Mouse (Mus musculus) liver, embryonic 15.5 days (tissue): ENCODE data around the gene Trim69. TPM values are rescaled to one million over a fixed set of nuclear protein-coding genes. Genes with fewer than 3 reads are reported as not detected.

Experiments used
- ATAC-seq: fragments of 200-750 bp; cut with Nextera tagmentation; 2 replicates; pipeline ENCODE4 v1.8.0; 2017; ENCODE audit warnings: moderate number of reproducible peaks, mild to moderate bottlenecking, moderate library complexity; ENCODE audit not compliant: insufficient read depth
- H3K27ac ChIP-seq: fragments of 300-500 bp; sonication (generic); replicated peaks from 2 replicates; pipeline ENCODE4 v1.5.1; 2015; ENCODE audit warnings: mild to moderate bottlenecking, inconsistent platforms
- H3K27me3 ChIP-seq: fragments of 300-500 bp; sonication (generic); 2 replicates; pipeline ENCODE4 v1.6.1; 2015; ENCODE audit warnings: mild to moderate bottlenecking, inconsistent platforms
- H3K36me3 ChIP-seq: fragments of 300-500 bp; sonication (generic); replicated peaks from 2 replicates; pipeline ENCODE4 v1.6.1; 2015; ENCODE audit warnings: moderate library complexity, mild to moderate bottlenecking, inconsistent platforms
- H3K4me1 ChIP-seq: fragments of 300-500 bp; sonication (generic); replicated peaks from 2 replicates; pipeline ENCODE4 v1.6.1; 2015; ENCODE audit warnings: inconsistent platforms
- H3K4me2 ChIP-seq: fragments of 300-500 bp; sonication (generic); 2 replicates; pipeline ENCODE4 v1.6.1; 2015; ENCODE audit warnings: moderate library complexity, mild to moderate bottlenecking, inconsistent platforms
- H3K4me3 ChIP-seq: fragments of 300-500 bp; sonication (generic); replicated peaks from 2 replicates; pipeline ENCODE4 v1.5.1; 2015; ENCODE audit warnings: mild to moderate bottlenecking, inconsistent platforms
- H3K9ac ChIP-seq: fragments of 300-500 bp; sonication (generic); 2 replicates; pipeline ENCODE4 v1.6.1; 2015; ENCODE audit warnings: moderate library complexity, mild to moderate bottlenecking, inconsistent platforms
- H3K9me3 ChIP-seq: fragments of 300-500 bp; sonication (generic); replicated peaks from 2 replicates; pipeline ENCODE4 v1.6.1; 2016; ENCODE audit warnings: inconsistent platforms
- WGBS: fragments of 180-500 bp; shearing (Covaris S2); methylation state at CpG from one replicate; pipeline ENCODE4 v1.1.7; 2015; ENCODE audit warnings: mixed read lengths; ENCODE audit not compliant: insufficient replicate concordance; 5-methylcytosine and 5-hydroxymethylcytosine counted together
- polyA plus RNA-seq: library from polyadenylated mRNA; unstranded; fragments of >200 nt; fragmentation: Nextera tagmentation; extraction: Ambion mirVana; gene quantifications from 2 replicates; pipeline ENCODE4 v1.2.1, GENCODE M21; 2015

Trim69 gene
- polyA plus RNA-seq, 1 experiment from 2014 or later, result not detected

DNA sequence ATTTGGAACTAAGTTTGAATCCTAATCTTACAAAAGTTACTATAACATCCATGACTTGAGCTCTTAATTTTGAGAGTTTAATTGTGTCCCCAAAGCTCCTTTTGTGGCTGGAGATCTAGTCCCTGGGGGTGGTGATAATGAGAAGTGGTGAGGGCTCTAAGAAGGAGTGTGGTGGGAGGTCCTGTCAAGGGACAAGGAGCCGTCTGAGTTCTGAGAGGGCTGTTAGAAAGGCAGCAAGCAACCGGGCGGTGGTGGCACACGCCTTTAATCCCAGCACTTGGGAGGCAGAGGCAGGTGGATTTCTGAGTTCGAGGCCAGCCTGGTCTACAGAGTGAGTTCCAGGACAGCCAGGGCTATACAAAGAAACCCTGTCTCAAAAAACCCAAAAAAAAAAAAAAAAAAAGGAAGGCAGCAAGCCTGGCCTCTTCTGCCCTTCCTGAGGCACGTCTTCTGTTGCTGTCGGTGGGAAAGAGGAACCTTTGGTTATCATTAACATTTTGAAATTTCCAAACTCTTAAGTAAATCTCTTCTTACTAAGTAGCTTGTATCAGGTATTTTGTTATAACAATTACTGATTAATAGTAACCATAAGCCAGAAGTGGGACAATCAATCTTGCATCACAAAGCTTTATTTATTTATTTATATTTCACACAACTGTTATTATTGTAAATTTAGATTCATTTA is 6.7 kb upstream of the Trim69 start:
- Histone ChIP-seq H3K36me3 (peaks cover 23% of the 10 kb centered on the region), H3K9ac (no peak overlapping the region), H3K9me3 (no peaks in the 10 kb centered on the region), H3K4me1 (peaks cover 52% of the 10 kb centered on the region), H3K27me3 (no peaks in the 10 kb centered on the region), H3K27ac (0 out of 2 replicates have a peak overlapping the region, but pooled peaks have one; percentile 22), H3K4me3 (no peak overlapping the region), H3K4me2 (no peak overlapping the region)
- 37% methylated on average over 7 of the region's 7 CpGs for WGBS
- ATAC-seq, result no peak

DNA sequence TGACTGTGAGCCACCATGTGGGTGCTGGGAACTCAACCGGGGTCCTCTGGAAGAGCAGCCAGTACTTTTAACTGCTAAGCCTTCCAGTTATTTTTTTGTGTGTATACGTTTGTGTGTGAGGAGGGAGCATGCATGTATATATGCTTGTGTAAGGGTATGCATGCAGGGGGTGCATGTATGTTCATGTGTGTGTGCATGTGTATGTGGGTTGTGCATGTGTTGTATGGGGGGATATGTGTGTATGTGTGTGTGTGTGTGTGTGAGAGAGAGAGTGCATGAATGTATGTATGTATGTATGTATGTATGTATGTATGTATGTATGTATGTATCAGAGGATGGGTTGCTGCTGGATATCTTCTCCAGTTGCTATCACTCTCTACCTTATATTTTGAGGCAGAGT is 6.0 kb upstream of the Trim69 start:
- no peak for ATAC-seq
- H3K9ac ChIP-seq, result no peak overlapping the region
- no peaks in the 10 kb centered on the region for H3K27me3 ChIP-seq
- H3K4me1 ChIP-seq, result peaks cover 49% of the 10 kb centered on the region
- no peaks in the 10 kb centered on the region for H3K9me3 ChIP-seq
- H3K27ac ChIP-seq, result no peak overlapping the region
- WGBS, result 77% methylated on average over 2 of the region's 2 CpGs
- H3K36me3 ChIP-seq, result peaks cover 23% of the 10 kb centered on the region
- no peak overlapping the region for H3K4me2 ChIP-seq
- no peak overlapping the region for H3K4me3 ChIP-seq

DNA sequence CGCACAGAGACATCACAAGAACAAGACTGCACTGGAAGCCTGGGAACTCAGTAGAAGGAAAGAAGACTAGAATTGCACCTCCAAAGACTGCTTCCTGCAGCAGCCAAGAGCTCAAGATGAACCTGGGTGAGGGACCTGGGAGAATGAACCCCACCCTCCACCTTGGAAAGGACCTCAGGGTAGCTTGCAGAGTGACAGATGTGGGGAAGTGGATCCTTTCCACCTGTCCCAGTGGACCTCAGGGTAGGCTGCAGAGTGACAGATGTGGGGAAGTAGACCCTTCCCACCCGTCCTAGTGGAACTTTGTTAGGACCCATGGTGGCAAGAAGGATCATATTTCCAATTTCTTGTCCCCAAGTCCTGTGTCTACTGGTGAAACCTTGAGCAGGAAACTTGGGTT is 5.2 kb upstream of the Trim69 start:
- ATAC-seq, result no peak
- 60% methylated on average over 2 of the region's 2 CpGs for WGBS
- Histone ChIP-seq H3K36me3 (peaks cover 23% of the 10 kb centered on the region), H3K4me1 (peaks cover 46% of the 10 kb centered on the region), H3K4me2 (no peak overlapping the region), H3K4me3 (no peak overlapping the region), H3K9ac (no peak overlapping the region), H3K9me3 (no peaks in the 10 kb centered on the region), H3K27me3 (no peaks in the 10 kb centered on the region), H3K27ac (peak overlapping the region; percentile 20; the same call in 1 of the 2 replicates)

DNA sequence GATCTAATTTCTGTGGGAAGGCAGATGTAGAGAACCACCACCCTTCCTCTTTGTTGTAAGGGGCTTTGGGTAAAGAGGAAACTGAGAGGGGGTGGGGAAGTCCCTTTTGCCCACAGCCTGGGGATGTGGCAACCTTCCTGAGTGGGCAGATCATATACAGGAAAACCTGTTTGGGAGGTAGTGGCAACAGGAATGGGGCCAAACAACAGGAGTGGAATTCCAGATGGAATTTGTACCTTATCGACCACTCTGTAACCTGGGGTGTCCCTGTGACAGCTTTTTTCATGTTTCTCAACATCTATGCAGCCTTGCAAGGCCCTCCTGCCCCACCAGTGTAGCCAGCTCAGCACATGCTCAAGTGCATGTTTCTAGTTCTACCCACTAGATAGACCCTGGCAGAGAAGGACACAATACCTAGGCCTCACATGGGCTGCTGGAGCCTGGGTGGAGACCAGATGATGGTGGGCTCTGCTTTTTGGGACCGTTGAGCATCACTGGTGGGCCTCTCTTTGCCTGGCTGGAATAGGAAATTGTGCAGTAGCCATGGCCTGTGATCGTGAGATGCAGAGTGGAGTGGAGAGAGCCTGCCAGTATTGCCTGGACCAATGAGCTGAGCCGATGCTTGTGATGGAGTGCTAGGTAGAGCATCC is 4.3 kb upstream of the Trim69 start:
- Histone ChIP-seq H3K4me1 (peaks cover 37% of the 10 kb centered on the region), H3K36me3 (peaks cover 17% of the 10 kb centered on the region), H3K4me3 (no peak overlapping the region), H3K9ac (no peak overlapping the region), H3K27me3 (no peaks in the 10 kb centered on the region), H3K27ac (peak overlapping the region; percentile 61), H3K4me2 (peak overlapping the region; percentile 6), H3K9me3 (no peaks in the 10 kb centered on the region)
- 43% methylated on average over 4 of the region's 4 CpGs for WGBS
- ATAC-seq, result peak; percentile 62

DNA sequence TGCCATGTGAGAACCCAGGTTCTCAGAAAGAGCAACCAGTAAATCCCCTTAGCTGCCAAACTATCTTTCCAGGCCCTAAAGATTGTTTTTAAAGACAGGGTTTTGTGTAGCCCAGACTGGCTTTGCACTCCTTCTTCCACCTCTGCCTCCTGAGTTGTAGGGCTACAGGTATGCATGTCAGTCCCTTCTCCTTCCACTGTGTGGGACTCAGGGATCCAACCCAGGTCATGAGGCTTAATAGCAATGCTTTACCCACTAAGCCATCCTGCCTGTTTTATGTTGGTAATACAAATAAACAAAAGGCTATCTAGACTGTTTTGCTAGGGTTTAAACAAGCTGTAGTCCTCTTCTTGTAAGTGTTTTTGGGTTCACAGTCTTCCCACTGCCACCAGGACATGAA is 2.9 kb upstream of the Trim69 start:
- H3K4me3 ChIP-seq, result no peak overlapping the region
- peaks cover 27% of the 10 kb centered on the region for H3K4me1 ChIP-seq
- ATAC-seq, result no peak
- no peak overlapping the region for H3K27ac ChIP-seq
- no peaks in the 10 kb centered on the region for H3K9me3 ChIP-seq
- H3K4me2 ChIP-seq, result no peak overlapping the region
- H3K9ac ChIP-seq, result no peak overlapping the region
- peaks cover 7% of the 10 kb centered on the region for H3K36me3 ChIP-seq
- H3K27me3 ChIP-seq, result no peaks in the 10 kb centered on the region

DNA sequence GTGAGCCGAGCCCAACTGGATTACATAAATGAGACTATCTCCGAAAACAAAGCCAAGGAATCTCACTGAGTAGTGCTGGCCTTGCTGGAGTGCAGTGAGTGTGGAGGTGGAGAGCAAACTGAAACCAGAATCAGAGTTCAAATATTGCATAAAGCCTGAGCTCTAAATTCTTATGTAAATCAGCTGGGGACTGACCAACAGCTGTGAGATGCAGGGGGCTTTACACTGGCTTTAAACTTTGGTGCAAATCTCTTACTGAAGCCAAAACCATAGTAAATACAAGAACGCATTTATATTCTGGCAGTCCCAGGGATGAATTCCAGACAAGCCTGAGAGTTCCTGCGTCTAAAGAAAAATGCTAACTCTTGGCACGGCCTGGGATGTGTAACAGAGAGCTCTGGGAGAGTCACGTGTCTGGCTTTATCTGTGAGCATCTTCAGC is 2.1 kb upstream of the Trim69 start:
- no peaks in the 10 kb centered on the region for H3K27me3 ChIP-seq
- H3K4me2 ChIP-seq, result no peak overlapping the region
- H3K4me1 ChIP-seq, result peaks cover 27% of the 10 kb centered on the region
- H3K4me3 ChIP-seq, result no peak overlapping the region
- H3K9me3 ChIP-seq, result no peaks in the 10 kb centered on the region
- ATAC-seq, result no peak
- no peak overlapping the region for H3K9ac ChIP-seq
- 51% methylated on average over 6 of the region's 6 CpGs for WGBS
- H3K36me3 ChIP-seq, result peaks cover 7% of the 10 kb centered on the region
- no peak overlapping the region; the same call in 1 of the 2 replicates for H3K27ac ChIP-seq

DNA sequence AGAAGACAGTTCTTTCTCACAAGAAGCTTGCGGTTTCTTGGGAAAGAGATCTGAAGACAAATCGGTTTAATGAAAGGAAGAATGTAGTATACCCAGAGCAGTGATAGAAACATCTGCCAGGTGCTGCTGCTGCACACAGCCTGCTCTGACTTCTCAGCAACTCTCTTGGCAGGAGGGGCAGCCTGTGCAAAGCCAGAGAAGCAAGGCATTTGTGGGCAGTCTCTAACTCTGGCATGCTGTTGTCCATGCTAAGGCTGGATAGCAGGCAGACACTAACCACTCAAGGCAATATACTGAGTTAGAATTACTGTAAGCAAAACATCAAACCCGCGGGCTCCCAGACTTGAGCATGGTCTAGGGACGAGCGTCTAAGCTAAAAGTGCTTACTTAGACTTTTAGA is 833 bp upstream of the Trim69 start:
- Histone ChIP-seq H3K27me3 (no peaks in the 10 kb centered on the region), H3K4me1 (peaks cover 23% of the 10 kb centered on the region), H3K9ac (no peak overlapping the region), H3K4me2 (no peak overlapping the region), H3K4me3 (no peak overlapping the region), H3K27ac (no peak overlapping the region), H3K9me3 (no peaks in the 10 kb centered on the region), H3K36me3 (no peaks in the 10 kb centered on the region)
- no peak for ATAC-seq
- 66% methylated on average over 6 of the region's 6 CpGs for WGBS

DNA sequence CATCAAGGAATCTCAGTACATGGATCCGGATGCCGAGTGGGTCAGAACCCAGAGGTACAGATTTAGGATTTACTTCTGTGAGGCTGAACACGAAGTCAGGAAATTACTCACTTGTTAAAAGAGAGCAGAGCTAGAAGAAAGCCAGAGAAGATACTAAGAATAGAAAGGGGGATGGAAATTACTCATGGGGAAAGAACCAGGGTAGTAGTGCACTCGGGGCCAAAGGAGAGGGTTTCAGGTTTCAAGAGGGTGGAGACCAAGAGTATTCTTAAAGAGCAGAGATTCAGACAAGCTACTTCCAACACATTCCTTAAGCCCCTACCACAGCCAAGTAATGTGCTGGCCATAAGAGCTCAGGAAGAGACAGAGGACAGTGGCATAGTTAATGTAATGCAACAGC is 1.0 kb downstream of the Trim69 start:
- Histone ChIP-seq H3K4me1 (peaks cover 9% of the 10 kb centered on the region), H3K27me3 (no peaks in the 10 kb centered on the region), H3K27ac (no peak overlapping the region), H3K9me3 (no peaks in the 10 kb centered on the region), H3K4me2 (no peak overlapping the region), H3K4me3 (no peak overlapping the region), H3K36me3 (no peaks in the 10 kb centered on the region), H3K9ac (no peak overlapping the region)
- 31% methylated on average over 4 of the region's 4 CpGs for WGBS
- ATAC-seq, result no peak

DNA sequence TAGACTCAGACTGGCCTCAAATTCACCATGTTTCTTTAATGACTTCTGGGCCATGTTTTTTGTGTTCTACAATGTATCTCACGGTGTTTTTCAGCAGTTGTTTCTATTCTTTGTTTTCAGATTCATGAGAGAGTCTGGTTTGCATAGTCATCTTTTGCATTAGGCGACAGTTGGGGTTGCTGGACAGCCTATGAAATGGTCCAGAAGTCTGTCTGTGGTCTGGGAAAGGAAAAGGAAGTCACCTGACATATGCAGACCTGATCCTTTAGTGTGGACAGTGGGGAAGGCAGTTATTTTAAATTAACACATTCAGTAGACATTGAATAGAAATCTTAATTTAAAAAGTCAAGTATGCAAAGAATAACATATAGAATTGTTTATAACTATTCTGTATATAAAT is 2.0 kb downstream of the Trim69 start:
- Histone ChIP-seq H3K36me3 (no peaks in the 10 kb centered on the region), H3K4me3 (no peak overlapping the region), H3K9me3 (no peaks in the 10 kb centered on the region), H3K9ac (no peak overlapping the region), H3K4me2 (no peak overlapping the region), H3K4me1 (peaks cover 9% of the 10 kb centered on the region), H3K27me3 (no peaks in the 10 kb centered on the region), H3K27ac (no peak overlapping the region)
- 31% methylated on average over 2 of the region's 2 CpGs for WGBS
- no peak for ATAC-seq

DNA sequence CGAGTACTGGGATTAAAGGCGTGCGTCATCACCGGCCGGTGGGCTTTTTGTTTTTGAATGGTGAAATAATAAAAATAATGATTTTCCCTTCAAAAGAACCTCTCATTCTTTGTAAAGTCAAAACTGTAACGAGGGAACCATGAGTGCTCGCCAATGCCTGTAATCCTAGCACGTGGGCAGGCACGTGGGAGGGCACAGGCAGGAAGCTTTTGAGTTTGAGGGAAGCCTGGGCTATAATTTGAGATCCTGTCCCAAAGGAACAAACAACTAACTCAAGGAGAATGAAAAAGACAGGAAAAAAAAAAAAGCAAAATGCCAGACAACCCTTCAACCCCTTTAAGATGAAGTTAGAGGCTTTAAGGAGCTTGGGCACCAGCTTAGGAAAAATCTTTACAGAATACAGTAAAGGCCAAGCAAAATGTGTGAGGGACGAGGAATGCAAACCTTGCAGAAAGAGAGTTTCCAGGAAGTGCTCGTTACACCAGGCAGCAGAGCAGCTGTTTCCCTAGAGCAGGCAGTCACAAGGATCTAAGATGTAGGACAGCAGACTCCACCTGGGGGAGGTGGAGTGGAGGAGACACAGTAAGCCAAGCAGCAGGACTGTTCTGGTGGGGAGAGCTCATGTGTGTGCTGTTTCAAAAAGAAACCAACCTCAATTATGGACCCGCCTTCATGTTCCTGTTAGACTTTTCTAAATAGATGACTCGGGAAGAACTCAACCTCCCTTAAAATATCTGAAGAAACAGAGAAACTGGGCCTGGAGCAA is 3.1 kb downstream of the Trim69 start:
- Histone ChIP-seq H3K9ac (no peak overlapping the region), H3K27me3 (no peaks in the 10 kb centered on the region), H3K36me3 (no peaks in the 10 kb centered on the region), H3K27ac (no peak overlapping the region), H3K4me1 (peaks cover 9% of the 10 kb centered on the region), H3K4me2 (no peak overlapping the region), H3K4me3 (no peak overlapping the region), H3K9me3 (no peaks in the 10 kb centered on the region)
- 56% methylated on average over 13 of the region's 13 CpGs for WGBS
- ATAC-seq, result no peak

DNA sequence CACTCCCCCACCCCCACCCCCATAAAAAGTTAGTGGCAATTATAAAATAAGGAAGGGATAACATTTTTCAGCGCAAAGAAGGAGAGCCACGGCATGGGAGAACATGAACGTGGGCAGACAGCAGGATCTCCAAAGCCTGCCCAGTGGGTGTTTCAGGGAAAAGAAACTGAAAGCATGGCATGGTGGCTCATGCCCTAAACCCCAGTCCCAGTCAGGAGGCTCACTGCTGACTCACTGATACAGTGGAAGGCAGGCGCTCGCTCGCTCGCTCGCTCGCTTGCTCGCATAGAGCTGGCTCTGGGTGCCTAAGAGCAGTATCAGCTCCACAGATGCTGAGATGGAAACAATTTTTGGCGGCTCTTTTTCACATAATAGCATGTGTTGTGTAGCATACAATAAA is 3.8 kb downstream of the Trim69 start:
- Histone ChIP-seq H3K4me3 (no peak overlapping the region), H3K36me3 (no peaks in the 10 kb centered on the region), H3K4me1 (peaks cover 6% of the 10 kb centered on the region; the same call in 1 of the 2 replicates), H3K27me3 (no peaks in the 10 kb centered on the region), H3K27ac (no peak overlapping the region), H3K9me3 (no peaks in the 10 kb centered on the region), H3K4me2 (no peak overlapping the region), H3K9ac (no peak overlapping the region)
- no peak for ATAC-seq
- 69% methylated on average over 11 of the region's 11 CpGs for WGBS
